Mouse (Mus musculus): Measurements from ENCODE around the gene Srek1.

GRCm38 (mm10) chr13:103770821-103771220 is 3.6 kb downstream of the Srek1 start:
- TF ChIP-seq GATA1 (IDR thresholded peaks at IDR 0.05; ENCODE audit: borderline replicate concordance, low read length) = no peak
- TF ChIP-seq CTCF (IDR thresholded peaks at IDR 0.05; ENCODE audit: low read depth, low read length) = no peak
